Mouse (Mus musculus) small intestine, adult 2 months (tissue): ENCODE measurements around the gene Arrdc4. TPM values are rescaled to one million over a fixed set of nuclear protein-coding genes. Genes with fewer than 3 reads are reported as not detected.

ENCODE experiments used
- H3K27ac ChIP-seq: fragments of 200-500 bp; 2 replicates; pipeline ENCODE4 v1.5.1; 2012; ENCODE audit warnings: low read depth, low read length, control low read depth, inconsistent platforms; ENCODE audit not compliant: insufficient read depth
- H3K27me3 ChIP-seq: fragments of 200-500 bp; 2 replicates; pipeline ENCODE4 v1.6.1; 2012; ENCODE audit warnings: mild to moderate bottlenecking, moderate library complexity, low read length, inconsistent platforms; ENCODE audit not compliant: control insufficient read depth, insufficient read depth
- H3K36me3 ChIP-seq: fragments of 200-500 bp; 2 replicates; pipeline ENCODE4 v1.6.1; 2012; ENCODE audit warnings: mild to moderate bottlenecking, low read length, control low read depth, inconsistent platforms; ENCODE audit not compliant: control insufficient read depth, insufficient read depth
- H3K4me1 ChIP-seq: fragments of 200-500 bp; 2 replicates; pipeline ENCODE4 v1.6.1; 2012; ENCODE audit warnings: low read length, inconsistent platforms, mixed read lengths; ENCODE audit not compliant: control insufficient read depth, insufficient read depth, insufficient read length
- H3K4me3 ChIP-seq: fragments of 200-500 bp; 2 replicates; pipeline ENCODE4 v1.5.1; 2012; ENCODE audit warnings: low read depth, mild to moderate bottlenecking, control low read depth, inconsistent platforms, low read length, moderate library complexity
- CTCF ChIP-seq: fragments of 200-500 bp; IDR thresholded peaks from 2 replicates; pipeline ENCODE4 v1.5.1; 2012; ENCODE audit warnings: low read depth, mild to moderate bottlenecking, control low read depth, inconsistent platforms, low read length, moderate library complexity, mixed read lengths; ENCODE audit not compliant: insufficient replicate concordance, insufficient read length; ENCODE audit errors: extremely low read depth
- POLR2A ChIP-seq: fragments of 200-500 bp; IDR thresholded peaks from 2 replicates; pipeline ENCODE4 v1.6.1; 2012; ENCODE audit warnings: low read depth, mild to moderate bottlenecking, control low read depth, inconsistent platforms, low read length, moderate library complexity
- WGBS: fragments of 180-500 bp; shearing (Covaris S2); methylation state at CpG from one replicate; pipeline ENCODE4 v1.1.7; 2018; 5-methylcytosine and 5-hydroxymethylcytosine counted together
- polyA plus RNA-seq: library from polyadenylated mRNA; depleted of rRNA; stranded (reverse); fragments of >200 nt; gene quantifications from 2 replicates; pipeline ENCODE4 v1.2.3, GENCODE M21; 2012

Gene Arrdc4
- polyA plus RNA-seq, 1 experiment: 21.3 TPM

DNA sequence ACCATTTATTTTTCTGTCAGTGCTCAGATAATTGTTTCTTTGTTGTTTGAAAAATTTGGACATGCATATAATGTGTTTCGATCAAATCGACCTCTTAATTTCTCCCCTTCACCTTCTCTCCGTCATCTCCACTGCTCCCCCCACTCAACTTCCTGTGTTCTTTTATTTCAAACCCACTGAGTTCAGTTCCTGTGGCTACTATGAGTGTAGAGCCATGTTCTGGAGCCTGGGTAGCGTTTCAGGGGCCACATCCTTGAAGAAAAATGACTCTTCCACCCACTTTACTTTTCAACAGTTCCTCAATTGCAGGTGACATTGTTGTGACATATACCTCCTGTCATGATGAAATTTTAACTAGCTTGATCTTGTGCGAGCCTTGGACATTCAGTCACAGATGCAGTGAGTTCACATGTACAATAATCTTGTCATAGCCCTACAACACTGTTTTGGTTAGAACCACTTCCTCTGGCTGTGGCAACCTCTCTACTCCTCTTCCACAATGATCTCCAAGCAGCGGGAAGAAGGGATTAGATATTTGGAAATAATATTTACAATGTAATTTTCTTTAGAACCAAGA is 10.2 kb upstream of the Arrdc4 start:
- no peak for TF ChIP-seq CTCF
- TF ChIP-seq POLR2A: no peak
- Histone ChIP-seq H3K4me3 (no peak overlapping the region), H3K27me3 (no peaks in the 10 kb centered on the region), H3K36me3 (no peaks in the 10 kb centered on the region), H3K27ac (no peak overlapping the region), H3K4me1 (no peaks in the 10 kb centered on the region; the same call in 1 of the 2 replicates)
- 77% methylated on average over 6 of the region's 6 CpGs for WGBS

DNA sequence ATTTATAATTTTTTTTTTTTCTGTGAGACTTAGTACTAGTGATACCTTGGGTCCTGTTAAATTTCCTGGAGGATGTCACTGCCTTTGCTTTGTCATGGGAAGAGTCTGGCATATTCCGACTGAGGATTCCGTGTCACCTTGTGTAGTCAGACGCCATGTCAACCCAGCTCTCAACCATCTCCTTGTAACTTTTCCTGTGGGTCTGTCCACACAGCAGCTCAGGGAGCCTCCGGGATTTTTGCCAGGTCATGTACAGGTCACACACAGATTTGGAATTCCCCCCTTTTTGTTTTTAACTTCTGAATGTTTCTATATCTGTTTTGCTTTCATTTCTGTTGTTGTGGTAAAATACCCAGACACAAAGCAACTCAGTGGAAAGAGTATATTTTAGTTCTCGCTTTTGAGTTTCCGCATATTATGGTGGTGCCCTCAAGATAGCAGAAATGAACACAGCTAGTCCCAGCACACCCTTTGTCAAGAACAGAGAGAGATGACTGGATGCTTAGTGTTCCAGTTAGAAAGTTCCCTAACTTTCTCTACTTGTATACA is 7.7 kb upstream of the Arrdc4 start:
- no peak overlapping the region for H3K27ac ChIP-seq
- TF ChIP-seq CTCF (no peak), POLR2A (no peak)
- no peaks in the 10 kb centered on the region for H3K36me3 ChIP-seq
- 84% methylated on average over 6 of the region's 6 CpGs for WGBS
- no peaks in the 10 kb centered on the region; the same call in 1 of the 2 replicates for H3K4me1 ChIP-seq
- H3K27me3 ChIP-seq: no peaks in the 10 kb centered on the region
- H3K4me3 ChIP-seq: no peak overlapping the region

DNA sequence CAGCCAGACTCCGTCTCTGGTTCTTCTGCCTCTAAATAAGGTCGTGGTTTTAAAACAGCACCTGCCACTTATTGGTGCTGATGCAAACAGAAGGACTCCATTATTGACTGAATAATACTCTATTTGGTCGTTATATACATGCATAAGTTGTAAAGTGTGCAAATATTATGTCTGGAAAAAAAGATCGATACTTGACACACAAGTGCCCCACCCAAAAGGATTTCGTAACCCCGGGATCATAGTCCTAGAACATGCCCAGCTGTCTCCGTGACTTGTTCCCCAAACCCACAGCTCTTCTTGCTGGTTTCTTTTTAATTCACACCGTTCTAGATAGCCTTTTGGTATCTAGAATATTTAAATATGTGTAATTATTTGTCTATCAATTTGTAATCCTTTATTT is 878 bp upstream of the Arrdc4 start:
- TF ChIP-seq CTCF (no peak), POLR2A (no peak)
- 10% methylated on average over 8 of the region's 8 CpGs for WGBS
- Histone ChIP-seq H3K4me3 (no peak overlapping the region), H3K27ac (peak overlapping the region; percentile 91), H3K36me3 (no peaks in the 10 kb centered on the region), H3K4me1 (peaks cover 18% of the 10 kb centered on the region; the same call in 1 of the 2 replicates), H3K27me3 (no peaks in the 10 kb centered on the region)

DNA sequence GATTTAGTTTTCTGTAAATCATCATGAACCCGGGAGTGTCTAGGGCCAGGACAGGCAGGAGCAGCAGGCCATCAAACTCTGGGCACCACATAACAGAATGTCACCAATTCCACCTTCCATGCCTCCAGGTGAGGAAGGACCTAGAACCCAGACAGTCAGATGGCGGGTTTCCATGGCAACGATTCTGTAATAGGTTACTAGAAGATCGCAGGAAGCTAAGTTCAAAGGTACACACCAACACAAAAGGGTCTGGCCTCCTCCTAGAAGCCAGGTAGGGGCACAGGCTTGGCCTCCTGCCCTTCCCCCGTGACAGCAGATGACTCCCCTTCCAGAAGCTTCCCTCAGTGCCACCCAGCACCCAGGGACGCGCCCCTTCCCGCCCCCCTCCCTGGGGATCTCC is 680 bp downstream of the Arrdc4 start:
- TF ChIP-seq CTCF (no peak), POLR2A (0 out of 2 replicates have a peak, but pooled peaks have one; percentile 6)
- H3K36me3 ChIP-seq: peaks cover 12% of the 10 kb centered on the region
- peak overlapping the region; percentile 69 for H3K4me3 ChIP-seq
- peak overlapping the region; percentile 67 for H3K27ac ChIP-seq
- WGBS: 3% methylated on average over 8 of the region's 8 CpGs
- H3K27me3 ChIP-seq: no peaks in the 10 kb centered on the region
- peaks cover 18% of the 10 kb centered on the region; the same call in 1 of the 2 replicates for H3K4me1 ChIP-seq

DNA sequence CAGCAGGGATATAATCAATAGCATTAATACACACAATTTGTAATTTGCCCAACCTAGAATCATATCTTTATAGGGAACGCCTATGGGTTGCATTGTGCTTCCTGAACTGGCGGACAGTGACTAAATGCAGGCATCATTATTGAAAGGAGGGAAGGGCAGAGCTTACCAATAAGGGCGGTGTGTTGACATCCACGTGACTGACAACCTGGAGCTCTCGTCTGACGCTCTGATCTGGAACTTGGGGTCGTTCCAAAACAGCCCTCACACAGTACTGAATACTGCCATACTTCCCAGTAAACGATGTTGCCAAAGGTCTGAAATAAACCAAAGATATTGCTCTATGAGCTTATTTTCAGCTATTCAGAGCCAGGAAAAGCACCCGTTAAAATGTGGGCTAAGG is 4.4 kb downstream of the Arrdc4 start:
- no peaks in the 10 kb centered on the region for H3K27me3 ChIP-seq
- H3K4me3 ChIP-seq: no peak overlapping the region
- 78% methylated on average over 9 of the region's 9 CpGs for WGBS
- TF ChIP-seq POLR2A: no peak
- TF ChIP-seq CTCF: no peak
- peaks cover 43% of the 10 kb centered on the region for H3K36me3 ChIP-seq
- no peak overlapping the region for H3K27ac ChIP-seq
- H3K4me1 ChIP-seq: peaks cover 9% of the 10 kb centered on the region; the same call in 1 of the 2 replicates

DNA sequence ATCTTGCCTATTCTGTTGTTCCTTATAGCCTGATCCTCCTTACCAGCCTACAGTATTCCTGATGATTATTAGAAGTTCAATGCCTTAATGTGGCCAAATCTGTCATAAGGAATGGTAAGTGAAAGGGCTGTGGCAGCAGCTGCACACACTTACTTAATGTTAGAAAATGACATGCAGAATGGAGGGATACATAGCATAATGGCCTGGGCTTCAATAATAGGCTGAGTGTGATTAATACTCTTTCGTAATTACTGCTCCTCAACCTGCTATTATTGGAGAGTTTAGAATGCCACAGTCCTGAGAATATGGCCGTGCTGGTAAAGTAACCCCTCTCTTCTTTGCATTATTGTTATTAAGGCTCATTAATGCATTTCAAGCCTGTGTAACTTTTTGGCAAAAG is 4.8 kb downstream of the Arrdc4 start:
- no peak overlapping the region for H3K27ac ChIP-seq
- H3K4me3 ChIP-seq: no peak overlapping the region
- 95% methylated on average over 2 of the region's 2 CpGs for WGBS
- no peaks in the 10 kb centered on the region for H3K27me3 ChIP-seq
- peaks cover 47% of the 10 kb centered on the region for H3K36me3 ChIP-seq
- TF ChIP-seq CTCF: no peak
- TF ChIP-seq POLR2A: no peak
- H3K4me1 ChIP-seq: peaks cover 9% of the 10 kb centered on the region; the same call in 1 of the 2 replicates

DNA sequence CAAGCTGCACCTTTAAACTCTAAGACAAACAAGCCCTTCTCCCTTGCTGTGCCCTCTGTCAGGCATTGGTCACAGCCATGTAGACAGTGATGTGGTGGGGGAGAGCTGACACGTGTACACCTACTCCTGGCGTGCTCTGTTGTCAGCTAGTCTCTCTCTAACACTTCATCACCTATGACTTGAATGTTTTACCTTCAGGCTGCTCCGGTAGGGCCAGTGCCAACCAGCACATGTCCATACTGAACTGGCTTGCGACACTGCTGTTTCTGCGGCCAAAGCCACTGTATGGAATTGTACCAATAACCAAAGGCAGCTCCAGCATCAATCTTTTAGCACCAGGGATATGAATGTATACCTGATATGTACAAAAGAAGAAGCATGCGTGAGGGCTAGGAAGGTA is 8.3 kb downstream of the Arrdc4 start:
- 92% methylated on average over 6 of the region's 6 CpGs for WGBS
- TF ChIP-seq POLR2A (no peak), CTCF (no peak)
- Histone ChIP-seq H3K27me3 (no peaks in the 10 kb centered on the region), H3K4me1 (0 out of 2 replicates have a peak, but pooled peaks cover 2% of the 10 kb centered on the region), H3K36me3 (peaks cover 65% of the 10 kb centered on the region), H3K27ac (no peak overlapping the region), H3K4me3 (no peak overlapping the region)
